ENCODE assay signal across 11 mouse cellular contexts in the genomic region with DNA sequence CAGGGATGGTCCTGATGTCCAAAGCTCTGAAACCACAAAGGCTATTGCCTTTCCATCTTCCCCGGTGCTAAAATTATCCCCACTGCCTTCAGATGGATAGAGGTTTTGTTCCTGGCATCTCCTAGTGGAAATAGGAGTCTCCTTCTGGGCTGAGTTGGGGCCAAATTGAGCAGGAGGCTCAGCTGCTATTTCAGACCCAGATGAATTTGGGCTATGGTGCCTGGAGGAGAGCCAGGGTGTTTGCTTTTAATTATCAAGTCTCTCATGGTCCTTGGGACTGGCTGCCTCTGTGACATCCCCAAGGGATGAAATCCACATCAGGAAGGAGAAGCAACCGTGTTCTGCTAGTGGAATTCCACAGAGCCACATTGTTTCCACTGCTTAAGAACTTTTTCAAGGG.
DNase-seq lines count a peak whose midpoint lies in the region; ATAC-seq and TF ChIP-seq lines count a peak whose summit lies in the region.
"Had no signal": no experiment of that assay in that cellular context is flagged by ENCODE, and none has a peak within 500 bp of the region (broad histone marks: within the 10 kb centered on the region; RNA-seq: fewer than 3 reads in every experiment).

No protein-coding gene starts in this region.

- H3K4me3 ChIP-seq in cerebellum, adult 2 months (replicated peaks; ENCODE audit: insufficient read depth, low read depth, low read length): no peak overlapping the region
- no peak overlapping the region for H3K4me3 ChIP-seq in embryonic facial prominence, embryonic 15.5 days (replicated peaks)
- H3K4me3 ChIP-seq: hindbrain, embryonic 13.5 days; liver, embryonic 15.5 days; megakaryocyte, embryonic 14.5 days had no signal

- DNase-seq in layer of hippocampus, postnatal 10 days (ENCODE audit: low spot score in 2 of 2): peak; percentile 50 to 55
- no peak for DNase-seq in layer of hippocampus, postnatal 36 days
- DNase-seq in cerebellum, adult 2 months: peak; percentile 40 to 74
- peak; percentile 45 for DNase-seq in heart, postnatal 4 days
- no peak for DNase-seq in right cerebral cortex, adult 2 months (ENCODE audit: low spot score in 2 of 2)
- DNase-seq: thymus, adult 18-20 months had no signal

- no peak overlapping the region for H3K4me2 ChIP-seq in embryonic facial prominence, embryonic 15.5 days (replicated peaks)
- H3K4me2 ChIP-seq: hindbrain, embryonic 13.5 days; liver, embryonic 15.5 days had no signal

- H3K27me3 ChIP-seq in cerebellum, adult 2 months (ENCODE audit: control insufficient read depth, insufficient read depth, low read length): no peaks in the 10 kb centered on the region; the same call in 1 of the 2 replicates
- no peaks in the 10 kb centered on the region for H3K27me3 ChIP-seq in embryonic facial prominence, embryonic 15.5 days
- H3K27me3 ChIP-seq: hindbrain, embryonic 13.5 days; liver, embryonic 15.5 days had no signal

- peak; percentile 43; the same call in 1 of the 2 replicates for ATAC-seq in embryonic facial prominence, embryonic 15.5 days (ENCODE audit: insufficient number of reproducible peaks, low FRiP score, low TSS enrichment, low read depth)
- ATAC-seq in activated CD4-positive, CD25-positive, alpha-beta regulatory T cell, adult 4 months: no peak

- no peak overlapping the region for H3K27ac ChIP-seq in cerebellum, adult 2 months (ENCODE audit: insufficient read depth, low read length)
- H3K27ac ChIP-seq in embryonic facial prominence, embryonic 15.5 days (replicated peaks): no peak overlapping the region
- H3K27ac ChIP-seq: hindbrain, embryonic 13.5 days; liver, embryonic 15.5 days had no signal

- no peaks in the 10 kb centered on the region for H3K36me3 ChIP-seq in embryonic facial prominence, embryonic 15.5 days
- H3K36me3 ChIP-seq: hindbrain, embryonic 13.5 days; liver, embryonic 15.5 days had no signal

- no peak for TF ChIP-seq CTCF in cerebellum, adult 2 months (IDR thresholded peaks at IDR 0.05; ENCODE audit: borderline replicate concordance, insufficient read depth, low read depth, low read length)

- peaks cover 6% of the 10 kb centered on the region for H3K4me1 ChIP-seq in cerebellum, adult 2 months (ENCODE audit: control insufficient read depth, insufficient read depth, low read length)
- peaks cover 8% of the 10 kb centered on the region; the same call in 1 of the 2 replicates for H3K4me1 ChIP-seq in embryonic facial prominence, embryonic 15.5 days
- H3K4me1 ChIP-seq: hindbrain, embryonic 13.5 days; liver, embryonic 15.5 days had no signal

- 8% methylated on average over 2 of the region's 2 CpGs for WGBS in cerebellum, adult 2 months
- 20% methylated on average over 2 of the region's 2 CpGs for WGBS in embryonic facial prominence, embryonic 15.5 days

- H3K9ac ChIP-seq in embryonic facial prominence, embryonic 15.5 days: no peak overlapping the region
- H3K9ac ChIP-seq: hindbrain, embryonic 13.5 days; liver, embryonic 15.5 days had no signal

- no peak for TF ChIP-seq POLR2A in cerebellum, adult 2 months (IDR thresholded peaks at IDR 0.05; ENCODE audit: borderline replicate concordance, insufficient read depth, low read length)

- H3K9me3 ChIP-seq in embryonic facial prominence, embryonic 15.5 days (replicated peaks): no peaks in the 10 kb centered on the region
- H3K9me3 ChIP-seq: hindbrain, embryonic 13.5 days; liver, embryonic 15.5 days; megakaryocyte, embryonic 14.5 days had no signal

Comparison
In these comparisons a context has a peak if more than half of its experiments do, and no peak if none do; other contexts are left out.
1. DNase-seq: peak in layer of hippocampus, postnatal 10 days (2 of 2), cerebellum, adult 2 months (2 of 2) and heart, postnatal 4 days (single experiment); none in layer of hippocampus, postnatal 36 days (0 of 2) and right cerebral cortex, adult 2 months (0 of 2).